Mouse (Mus musculus): ENCODE data around the gene Pkdcc. TPM values are rescaled to one million over a fixed set of nuclear protein-coding genes. Genes with fewer than 3 reads are reported as not detected.
A peak's percentile ranks its signal among the peaks of the same experiment; 100 is the strongest.

Gene Pkdcc
- polyA plus RNA-seq, 1 experiment from 2014 or later, result 10.7 TPM

GRCm38 (mm10) chr17:83190810-83191209, 24.3 kb upstream of the Pkdcc start:
- no peak overlapping the region for H3K9ac ChIP-seq
- H3K27me3 ChIP-seq, result no peaks in the 10 kb centered on the region
- no peaks in the 10 kb centered on the region for H3K9me3 ChIP-seq (replicated peaks)
- H3K27ac ChIP-seq, result no peak overlapping the region
- peaks cover 9% of the 10 kb centered on the region; the same call in 1 of the 2 replicates for H3K4me1 ChIP-seq (replicated peaks)
- H3K4me3 ChIP-seq, result no peak overlapping the region
- no peak for ATAC-seq (replicated peaks; ENCODE audit: insufficient number of reproducible peaks, insufficient read depth, low FRiP score, low read depth)
- WGBS, result 66% methylated on average over 9 of the region's 9 CpGs
- H3K4me2 ChIP-seq, result no peak overlapping the region
- no peaks in the 10 kb centered on the region for H3K36me3 ChIP-seq

DNA sequence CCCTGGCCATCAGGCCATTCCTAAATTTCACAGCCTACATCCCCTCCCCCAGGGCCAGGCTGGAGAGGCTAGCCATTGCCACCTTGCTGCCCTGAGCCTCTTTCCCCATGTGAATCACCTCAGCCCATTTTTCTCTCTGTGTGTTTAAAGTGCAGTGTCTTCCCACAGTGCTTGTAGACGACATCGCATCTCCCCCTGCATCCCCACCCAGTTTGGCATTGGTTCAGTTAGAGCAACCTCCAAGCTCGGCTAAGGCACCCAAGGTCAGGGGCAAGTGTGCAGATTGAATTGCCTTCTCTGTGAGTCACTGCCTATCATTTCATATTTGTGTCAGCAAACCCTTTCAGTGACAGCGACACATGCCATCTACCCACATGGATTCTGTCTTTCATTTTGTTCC, 20.6 kb upstream of the Pkdcc start:
- H3K4me3 ChIP-seq, result no peak overlapping the region
- no peaks in the 10 kb centered on the region for H3K27me3 ChIP-seq
- no peaks in the 10 kb centered on the region for H3K36me3 ChIP-seq
- H3K4me2 ChIP-seq, result no peak overlapping the region
- no peak overlapping the region for H3K27ac ChIP-seq
- H3K4me1 ChIP-seq (replicated peaks), result peaks cover 22% of the 10 kb centered on the region
- no peak overlapping the region for H3K9ac ChIP-seq
- WGBS, result 64% methylated on average over 4 of the region's 4 CpGs
- no peak for ATAC-seq (replicated peaks; ENCODE audit: insufficient number of reproducible peaks, insufficient read depth, low FRiP score, low read depth)
- H3K9me3 ChIP-seq (replicated peaks), result no peaks in the 10 kb centered on the region

GRCm38 (mm10) chr17:83197361-83197923, 17.6 kb upstream of the Pkdcc start:
- H3K4me3 ChIP-seq, result no peak overlapping the region
- H3K9ac ChIP-seq, result no peak overlapping the region
- WGBS, result 34% methylated on average over 4 of the region's 4 CpGs
- ATAC-seq (replicated peaks; ENCODE audit: insufficient number of reproducible peaks, insufficient read depth, low FRiP score, low read depth), result peak; percentile 87
- peaks cover 41% of the 10 kb centered on the region for H3K4me1 ChIP-seq (replicated peaks)
- peak overlapping the region; percentile 74 for H3K27ac ChIP-seq
- no peak overlapping the region for H3K4me2 ChIP-seq
- no peaks in the 10 kb centered on the region for H3K27me3 ChIP-seq
- H3K36me3 ChIP-seq, result no peaks in the 10 kb centered on the region
- no peaks in the 10 kb centered on the region for H3K9me3 ChIP-seq (replicated peaks)

DNA sequence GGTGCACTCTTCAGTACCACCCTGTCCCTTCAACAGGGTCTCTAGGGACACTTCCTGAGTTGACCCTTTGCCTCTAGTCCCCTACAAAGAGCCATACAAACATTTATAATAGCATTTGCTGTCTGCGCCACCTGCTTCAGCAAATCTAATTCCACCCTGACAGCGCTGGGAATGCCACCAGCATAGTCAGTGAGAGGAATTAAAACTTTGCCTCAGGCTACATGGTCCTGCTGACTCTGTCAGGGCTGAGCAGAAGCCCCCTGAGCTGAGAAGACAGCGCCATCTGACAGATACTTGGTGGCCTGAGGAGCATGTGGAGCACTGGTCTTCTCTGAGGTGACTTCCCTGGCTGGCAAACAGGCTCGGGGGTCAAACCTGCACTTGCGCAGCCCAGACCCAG, 14.6 kb upstream of the Pkdcc start:
- peaks cover 42% of the 10 kb centered on the region for H3K4me1 ChIP-seq (replicated peaks)
- ATAC-seq (replicated peaks; ENCODE audit: insufficient number of reproducible peaks, insufficient read depth, low FRiP score, low read depth), result no peak

GRCm38 (mm10) chr17:83201257-83201656, 13.8 kb upstream of the Pkdcc start:
- H3K36me3 ChIP-seq, result no peaks in the 10 kb centered on the region
- 42% methylated on average over 6 of the region's 6 CpGs for WGBS
- ATAC-seq (replicated peaks; ENCODE audit: insufficient number of reproducible peaks, insufficient read depth, low FRiP score, low read depth), result no peak
- peaks cover 42% of the 10 kb centered on the region for H3K4me1 ChIP-seq (replicated peaks)
- no peaks in the 10 kb centered on the region for H3K9me3 ChIP-seq (replicated peaks)
- no peak overlapping the region for H3K9ac ChIP-seq
- H3K4me3 ChIP-seq, result no peak overlapping the region
- H3K4me2 ChIP-seq, result no peak overlapping the region
- H3K27ac ChIP-seq, result no peak overlapping the region
- H3K27me3 ChIP-seq, result no peaks in the 10 kb centered on the region

More for the DNA sequence above, 14.6 kb upstream of the Pkdcc start:
- H3K4me3 ChIP-seq, result no peak overlapping the region
- H3K27me3 ChIP-seq, result no peaks in the 10 kb centered on the region
- no peak overlapping the region for H3K9ac ChIP-seq
- no peaks in the 10 kb centered on the region for H3K9me3 ChIP-seq (replicated peaks)
- WGBS, result 88% methylated on average over 5 of the region's 5 CpGs
- no peak overlapping the region for H3K4me2 ChIP-seq
- H3K27ac ChIP-seq, result no peak overlapping the region
- H3K36me3 ChIP-seq, result no peaks in the 10 kb centered on the region

DNA sequence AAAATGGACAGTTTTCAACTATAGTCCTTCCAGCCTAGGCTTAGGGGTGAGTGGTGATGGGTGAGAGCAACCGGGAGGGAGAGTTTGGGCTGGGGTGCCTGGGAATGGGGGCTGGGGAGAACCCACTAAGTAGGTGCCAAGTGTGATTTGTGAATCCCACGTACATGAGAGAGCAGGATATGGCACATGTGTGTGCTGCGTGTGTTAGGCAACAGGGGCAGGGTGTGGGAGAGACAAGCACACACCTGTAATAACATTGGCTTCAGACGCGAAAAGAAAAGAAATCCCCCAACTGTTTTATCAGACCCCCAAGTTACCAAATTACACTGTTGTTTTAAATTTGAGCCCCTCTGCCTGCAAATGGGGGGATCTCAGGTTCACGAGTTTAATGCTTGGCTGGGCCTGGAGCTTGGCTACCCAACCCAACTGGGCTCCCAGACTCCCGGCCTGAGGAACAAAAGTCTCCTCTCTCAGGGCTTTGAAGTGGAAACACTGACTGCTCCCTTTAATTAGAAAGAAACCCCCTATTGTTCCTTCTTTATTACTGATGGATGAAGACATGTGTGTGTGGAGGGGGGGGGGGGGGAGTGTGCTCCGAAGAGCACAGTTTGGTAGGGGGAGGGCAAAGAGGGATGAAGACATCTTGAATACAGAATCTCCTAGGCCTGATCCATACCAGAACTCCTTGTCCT, 11.3 kb upstream of the Pkdcc start:
- H3K4me2 ChIP-seq, result no peak overlapping the region
- H3K4me1 ChIP-seq (replicated peaks), result peaks cover 28% of the 10 kb centered on the region
- no peak for ATAC-seq (replicated peaks; ENCODE audit: insufficient number of reproducible peaks, insufficient read depth, low FRiP score, low read depth)

GRCm38 (mm10) chr17:83207296-83207695, 7.8 kb upstream of the Pkdcc start:
- no peak overlapping the region for H3K9ac ChIP-seq
- H3K4me2 ChIP-seq, result no peak overlapping the region
- WGBS, result 77% methylated on average over 3 of the region's 3 CpGs
- no peak for ATAC-seq (replicated peaks; ENCODE audit: insufficient number of reproducible peaks, insufficient read depth, low FRiP score, low read depth)
- H3K27me3 ChIP-seq, result no peaks in the 10 kb centered on the region
- no peak overlapping the region for H3K4me3 ChIP-seq
- H3K4me1 ChIP-seq (replicated peaks), result peaks cover 8% of the 10 kb centered on the region
- H3K27ac ChIP-seq, result no peak overlapping the region
- no peaks in the 10 kb centered on the region for H3K36me3 ChIP-seq
- no peaks in the 10 kb centered on the region for H3K9me3 ChIP-seq (replicated peaks)

More for the DNA sequence above, 11.3 kb upstream of the Pkdcc start:
- Histone ChIP-seq H3K27ac (0 out of 2 replicates have a peak overlapping the region, but pooled peaks have one; percentile 10), H3K9ac (no peak overlapping the region), H3K9me3 (replicated peaks) (no peaks in the 10 kb centered on the region), H3K4me3 (no peak overlapping the region), H3K36me3 (no peaks in the 10 kb centered on the region), H3K27me3 (no peaks in the 10 kb centered on the region)
- 62% methylated on average over 8 of the region's 8 CpGs for WGBS

DNA sequence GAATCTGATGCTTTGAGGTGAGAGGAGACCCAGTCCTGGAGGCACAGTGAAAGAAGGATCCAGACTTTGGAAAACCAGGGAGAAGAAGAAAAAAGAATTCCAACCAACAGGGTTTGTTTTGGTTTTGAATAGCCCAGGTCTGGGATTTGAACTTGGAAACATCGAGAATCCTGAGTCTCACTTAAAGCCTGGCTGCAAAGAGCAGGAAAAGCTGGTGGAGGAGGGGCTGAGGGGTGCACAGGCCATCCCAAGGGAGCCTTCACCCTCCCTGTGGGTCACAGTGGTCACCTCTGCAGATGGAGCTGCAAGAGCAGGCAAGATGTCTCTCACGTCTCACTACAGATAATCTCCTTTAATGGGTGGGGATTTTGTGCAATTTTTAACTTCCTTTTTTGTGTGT, 6.6 kb upstream of the Pkdcc start:
- 50% methylated on average over 2 of the region's 2 CpGs for WGBS
- H3K9me3 ChIP-seq (replicated peaks), result no peaks in the 10 kb centered on the region
- H3K9ac ChIP-seq, result no peak overlapping the region
- no peak for ATAC-seq (replicated peaks; ENCODE audit: insufficient number of reproducible peaks, insufficient read depth, low FRiP score, low read depth)
- H3K27me3 ChIP-seq, result no peaks in the 10 kb centered on the region
- no peak overlapping the region for H3K4me3 ChIP-seq
- peaks cover 10% of the 10 kb centered on the region for H3K4me1 ChIP-seq (replicated peaks)
- no peak overlapping the region for H3K27ac ChIP-seq
- H3K36me3 ChIP-seq, result no peaks in the 10 kb centered on the region
- no peak overlapping the region for H3K4me2 ChIP-seq

DNA sequence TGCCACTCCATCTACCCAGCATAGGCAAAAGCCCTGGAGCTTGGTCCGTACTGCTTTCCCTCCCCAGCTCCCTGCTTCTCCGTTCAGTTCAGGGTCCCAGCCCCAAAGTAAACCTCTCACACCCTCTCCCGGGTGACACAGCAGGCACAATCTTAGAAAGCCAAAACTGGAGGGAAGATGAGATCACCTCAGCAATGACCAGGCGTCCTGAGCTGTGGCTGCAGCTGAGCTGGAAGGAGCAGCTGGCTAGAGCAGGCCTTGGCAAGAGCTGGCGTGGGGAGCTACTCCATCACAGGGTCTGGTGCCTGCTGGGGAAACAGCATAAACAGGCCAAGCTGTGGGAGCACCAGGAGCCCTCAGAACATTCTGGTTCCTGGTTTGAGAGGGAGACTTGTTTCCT, 4.6 kb upstream of the Pkdcc start:
- 50% methylated on average over 5 of the region's 5 CpGs for WGBS
- no peak overlapping the region for H3K4me3 ChIP-seq
- no peak overlapping the region for H3K9ac ChIP-seq
- peaks cover 15% of the 10 kb centered on the region for H3K4me1 ChIP-seq (replicated peaks)
- no peak overlapping the region for H3K27ac ChIP-seq
- ATAC-seq (replicated peaks; ENCODE audit: insufficient number of reproducible peaks, insufficient read depth, low FRiP score, low read depth), result no peak
- H3K4me2 ChIP-seq, result no peak overlapping the region
- no peaks in the 10 kb centered on the region for H3K36me3 ChIP-seq
- no peaks in the 10 kb centered on the region for H3K27me3 ChIP-seq
- H3K9me3 ChIP-seq (replicated peaks), result no peaks in the 10 kb centered on the region

DNA sequence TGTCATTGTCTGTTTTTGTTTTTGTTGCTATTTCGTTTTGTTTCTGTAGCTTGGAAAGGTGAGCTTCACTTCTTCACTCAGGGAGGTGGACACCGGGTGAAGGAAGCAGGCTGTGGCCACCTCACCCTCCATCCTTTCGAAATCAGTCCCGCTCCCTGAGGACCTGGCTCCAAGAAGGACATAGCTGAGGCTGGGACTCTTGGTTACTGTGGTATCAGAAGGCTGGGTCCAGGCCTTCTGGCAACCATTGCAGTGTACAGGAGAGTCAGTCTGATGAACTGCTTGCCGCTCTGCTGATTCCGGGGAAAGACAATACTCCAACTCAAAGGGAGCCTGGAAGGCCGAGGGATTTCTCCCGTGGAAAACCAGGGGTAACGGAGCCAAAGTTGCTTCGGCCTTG, 3.9 kb upstream of the Pkdcc start:
- no peaks in the 10 kb centered on the region for H3K9me3 ChIP-seq (replicated peaks)
- no peaks in the 10 kb centered on the region for H3K36me3 ChIP-seq
- H3K4me2 ChIP-seq, result no peak overlapping the region
- no peak overlapping the region for H3K27ac ChIP-seq
- no peak overlapping the region for H3K4me3 ChIP-seq
- peaks cover 15% of the 10 kb centered on the region for H3K4me1 ChIP-seq (replicated peaks)
- no peak for ATAC-seq (replicated peaks; ENCODE audit: insufficient number of reproducible peaks, insufficient read depth, low FRiP score, low read depth)
- no peak overlapping the region for H3K9ac ChIP-seq
- no peaks in the 10 kb centered on the region for H3K27me3 ChIP-seq
- WGBS, result 91% methylated on average over 10 of the region's 10 CpGs

DNA sequence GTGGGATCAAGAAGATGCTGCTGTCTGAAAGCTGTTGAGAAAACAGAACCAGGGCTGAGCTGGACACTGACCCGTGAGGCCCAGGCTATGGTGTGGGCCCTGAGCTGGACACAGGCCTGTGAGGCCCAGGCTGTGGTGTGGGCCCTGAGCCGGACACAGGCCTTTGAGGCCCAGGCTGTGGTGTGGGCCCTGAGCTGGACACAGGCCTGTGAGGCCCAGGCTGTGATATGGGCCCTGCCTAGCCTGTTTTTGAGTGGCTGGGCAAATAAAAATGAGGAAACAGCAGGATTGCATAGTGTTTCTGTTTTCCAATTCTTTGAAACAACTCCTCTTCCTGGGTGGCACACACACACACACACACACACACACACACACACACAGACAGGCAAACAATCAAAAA, 2.7 kb upstream of the Pkdcc start:
- H3K9me3 ChIP-seq (replicated peaks), result no peaks in the 10 kb centered on the region
- ATAC-seq (replicated peaks; ENCODE audit: insufficient number of reproducible peaks, insufficient read depth, low FRiP score, low read depth), result no peak
- no peak overlapping the region for H3K27ac ChIP-seq
- no peaks in the 10 kb centered on the region for H3K27me3 ChIP-seq
- H3K36me3 ChIP-seq, result no peaks in the 10 kb centered on the region
- peaks cover 23% of the 10 kb centered on the region for H3K4me1 ChIP-seq (replicated peaks)
- 79% methylated on average over 2 of the region's 2 CpGs for WGBS
- no peak overlapping the region for H3K4me2 ChIP-seq
- H3K4me3 ChIP-seq, result no peak overlapping the region
- no peak overlapping the region for H3K9ac ChIP-seq
